Mouse (Mus musculus) embryonic facial prominence, embryonic 13.5 days (tissue): Measurements from ENCODE around the gene Eif3k. TPM values are rescaled to one million over a fixed set of nuclear protein-coding genes. Genes with fewer than 3 reads are reported as not detected.

Source experiments
- polyA plus RNA-seq: library from polyadenylated mRNA; unstranded; fragments of >200 nt; fragmentation: Nextera tagmentation; extraction: Ambion mirVana; gene quantifications from 2 replicates; pipeline ENCODE4 v1.2.1, GENCODE M21; 2015

Eif3k gene
- polyA plus RNA-seq, 1 experiment from 2014 or later, result 453 TPM

Other genes with a start within 250 kb of the Eif3k start
- gene Mrps12, start 240.0 kb downstream of the Eif3k start, polyA plus RNA-seq, result 127 and 132 TPM in 2 replicates
- gene Sars2, start 239.9 kb downstream of the Eif3k start, polyA plus RNA-seq, result 27.3 and 30.8 TPM in 2 replicates
- 0.89 and 2.1 TPM in 2 replicates for gene Ccer2, start 225.7 kb downstream of the Eif3k start, polyA plus RNA-seq
- gene Sirt2, start 215.1 kb downstream of the Eif3k start, polyA plus RNA-seq, result 73.2 and 76.6 TPM in 2 replicates
- gene Nfkbib, start 214.4 kb downstream of the Eif3k start, polyA plus RNA-seq, result 38.8 and 40.5 TPM in 2 replicates
- 2.6 and 4.1 TPM in 2 replicates for gene Rinl, start 192.9 kb downstream of the Eif3k start, polyA plus RNA-seq
- 301 and 303 TPM in 2 replicates for gene Hnrnpl, start 173.3 kb downstream of the Eif3k start, polyA plus RNA-seq
- 153 TPM in 2 replicates for gene Ech1, start 156.6 kb downstream of the Eif3k start, polyA plus RNA-seq
- gene Lgals4, start 148.0 kb downstream of the Eif3k start, polyA plus RNA-seq, result 8.7 and 15.3 TPM in 2 replicates
- 25.5 and 29.4 TPM in 2 replicates for gene Lgals7, start 118.0 kb downstream of the Eif3k start, polyA plus RNA-seq
- gene Capn12, start 100.4 kb downstream of the Eif3k start, polyA plus RNA-seq, result 0.69 and 1.2 TPM in 2 replicates
- 232 and 258 TPM in 2 replicates for gene Actn4, start 19.5 kb downstream of the Eif3k start, polyA plus RNA-seq
- 7.7 and 9.9 TPM in 2 replicates for gene Map4k1, start 186 bp upstream of the Eif3k start, polyA plus RNA-seq
- gene Ryr1, start 143.3 kb upstream of the Eif3k start, polyA plus RNA-seq, result 2.3 and 3.3 TPM in 2 replicates
- 1.3 and 1.8 TPM in 2 replicates for gene Rasgrp4, start 153.0 kb upstream of the Eif3k start, polyA plus RNA-seq
- gene Fam98c, start 174.4 kb upstream of the Eif3k start, polyA plus RNA-seq, result 16.0 and 17.6 TPM in 2 replicates
- gene Ggn, start 188.3 kb upstream of the Eif3k start, polyA plus RNA-seq, result 0.51 and 1.3 TPM in 2 replicates
- gene Spred3, start 188.5 kb upstream of the Eif3k start, polyA plus RNA-seq, result 4.5 and 4.9 TPM in 2 replicates
- gene Psmd8, start 198.8 kb upstream of the Eif3k start, polyA plus RNA-seq, result 252 and 273 TPM in 2 replicates
- 0.72 and 0.74 TPM in 2 replicates for gene Catsperg1, start 232.2 kb upstream of the Eif3k start, polyA plus RNA-seq